Mouse (Mus musculus): ENCODE results near the gene Gm10428. TPM values are rescaled to one million over a fixed set of nuclear protein-coding genes. Genes with fewer than 3 reads are reported as not detected.

Gene Gm10428
- polyA plus RNA-seq (2012; rRNA removed): not detected in 2 replicates

GRCm38 (mm10) chr11:62752780-62753179 is at the start of gene Gm10428:
Gene Gm10428, plus strand, starts transcription at chr11:62753100.
- Histone ChIP-seq H3K27ac (ENCODE audit: insufficient read depth, low read length) (no peak within 1 kb of the TSS), H3K4me3 (ENCODE audit: insufficient read depth, low read length) (no peak within 1 kb of the TSS), H3K4me1 (ENCODE audit: control insufficient read depth, insufficient read depth, low read length) (no peaks in the 10 kb centered on the region)
- no peak for TF ChIP-seq CTCF (IDR thresholded peaks at IDR 0.05; ENCODE audit: extremely low read depth, insufficient read depth, low read length)
- TF ChIP-seq POLR2A (IDR thresholded peaks at IDR 0.05; ENCODE audit: extremely low read depth, insufficient read depth, low read length): no peak

GRCm38 (mm10) chr11:62706141-62706540 is 46.8 kb upstream of the Gm10428 start:
- Histone ChIP-seq H3K4me3 (ENCODE audit: insufficient read depth, low read length) (no peak overlapping the region), H3K27ac (ENCODE audit: insufficient read depth, low read length) (no peak overlapping the region), H3K4me1 (ENCODE audit: control insufficient read depth, insufficient read depth, low read length) (no peaks in the 10 kb centered on the region)
- TF ChIP-seq CTCF (IDR thresholded peaks at IDR 0.05; ENCODE audit: extremely low read depth, insufficient read depth, low read length): no peak
- TF ChIP-seq POLR2A (IDR thresholded peaks at IDR 0.05; ENCODE audit: extremely low read depth, insufficient read depth, low read length): no peak

- no peak for TF ChIP-seq POLR2A (IDR thresholded peaks at IDR 0.05; ENCODE audit: extremely low read depth, insufficient read depth, low read length)
- no peak for TF ChIP-seq CTCF (IDR thresholded peaks at IDR 0.05; ENCODE audit: extremely low read depth, insufficient read depth, low read length)
- Histone ChIP-seq H3K27ac (ENCODE audit: insufficient read depth, low read length) (no peak overlapping the region), H3K4me3 (ENCODE audit: insufficient read depth, low read length) (no peak overlapping the region), H3K4me1 (ENCODE audit: control insufficient read depth, insufficient read depth, low read length) (no peaks in the 10 kb centered on the region)
Measured at GRCm38 (mm10) chr11:62708252-62708651, 44.6 kb upstream of the Gm10428 start.

GRCm38 (mm10) chr11:62710657-62711056 is 42.2 kb upstream of the Gm10428 start:
- Histone ChIP-seq H3K4me1 (ENCODE audit: control insufficient read depth, insufficient read depth, low read length) (no peaks in the 10 kb centered on the region), H3K4me3 (ENCODE audit: insufficient read depth, low read length) (no peak overlapping the region), H3K27ac (ENCODE audit: insufficient read depth, low read length) (no peak overlapping the region)
- TF ChIP-seq POLR2A (IDR thresholded peaks at IDR 0.05; ENCODE audit: extremely low read depth, insufficient read depth, low read length) (no peak), CTCF (IDR thresholded peaks at IDR 0.05; ENCODE audit: extremely low read depth, insufficient read depth, low read length) (no peak)

GRCm38 (mm10) chr11:62728276-62728675 is 24.6 kb upstream of the Gm10428 start:
- H3K27ac ChIP-seq (ENCODE audit: insufficient read depth, low read length): no peak overlapping the region
- no peak overlapping the region for H3K4me3 ChIP-seq (ENCODE audit: insufficient read depth, low read length)
- peaks cover 4% of the 10 kb centered on the region; the same call in 1 of the 2 replicates for H3K4me1 ChIP-seq (ENCODE audit: control insufficient read depth, insufficient read depth, low read length)
- no peak for TF ChIP-seq CTCF (IDR thresholded peaks at IDR 0.05; ENCODE audit: extremely low read depth, insufficient read depth, low read length)
- TF ChIP-seq POLR2A (IDR thresholded peaks at IDR 0.05; ENCODE audit: extremely low read depth, insufficient read depth, low read length): no peak

GRCm38 (mm10) chr11:62731311-62732021 is 21.4 kb upstream of the Gm10428 start, which contains the start of gene Zfp287:
Gene Zfp287, minus strand, starts transcription at chr11:62731905.
- Histone ChIP-seq H3K4me1 (ENCODE audit: control insufficient read depth, insufficient read depth, low read length) (peaks cover 4% of the 10 kb centered on the region; the same call in 1 of the 2 replicates), H3K4me3 (ENCODE audit: insufficient read depth, low read length) (peak within 1 kb of the TSS; percentile 94), H3K27ac (ENCODE audit: insufficient read depth, low read length) (peak within 1 kb of the TSS; percentile 55)
- peak; percentile 64; the same call in 1 of the 2 replicates for TF ChIP-seq POLR2A (IDR thresholded peaks at IDR 0.05; ENCODE audit: extremely low read depth, insufficient read depth, low read length)
- TF ChIP-seq CTCF (IDR thresholded peaks at IDR 0.05; ENCODE audit: extremely low read depth, insufficient read depth, low read length): no peak

GRCm38 (mm10) chr11:62732022-62732387 is 20.9 kb upstream of the Gm10428 start:
- Histone ChIP-seq H3K4me3 (ENCODE audit: insufficient read depth, low read length) (peak overlapping the region; percentile 94), H3K27ac (ENCODE audit: insufficient read depth, low read length) (0 out of 2 replicates have a peak overlapping the region, but pooled peaks have one; percentile 9), H3K4me1 (ENCODE audit: control insufficient read depth, insufficient read depth, low read length) (peaks cover 4% of the 10 kb centered on the region; the same call in 1 of the 2 replicates)
- TF ChIP-seq CTCF (IDR thresholded peaks at IDR 0.05; ENCODE audit: extremely low read depth, insufficient read depth, low read length): no peak
- TF ChIP-seq POLR2A (IDR thresholded peaks at IDR 0.05; ENCODE audit: extremely low read depth, insufficient read depth, low read length): no peak

- no peak overlapping the region for H3K4me3 ChIP-seq (ENCODE audit: insufficient read depth, low read length)
- no peak overlapping the region for H3K27ac ChIP-seq (ENCODE audit: insufficient read depth, low read length)
- H3K4me1 ChIP-seq (ENCODE audit: control insufficient read depth, insufficient read depth, low read length): peaks cover 4% of the 10 kb centered on the region; the same call in 1 of the 2 replicates
- TF ChIP-seq CTCF (IDR thresholded peaks at IDR 0.05; ENCODE audit: extremely low read depth, insufficient read depth, low read length) (no peak), POLR2A (IDR thresholded peaks at IDR 0.05; ENCODE audit: extremely low read depth, insufficient read depth, low read length) (no peak)
Measured at GRCm38 (mm10) chr11:62732665-62733064, 20.2 kb upstream of the Gm10428 start.

- Histone ChIP-seq H3K27ac (ENCODE audit: insufficient read depth, low read length) (no peak overlapping the region), H3K4me3 (ENCODE audit: insufficient read depth, low read length) (no peak overlapping the region), H3K4me1 (ENCODE audit: control insufficient read depth, insufficient read depth, low read length) (no peaks in the 10 kb centered on the region)
- TF ChIP-seq CTCF (IDR thresholded peaks at IDR 0.05; ENCODE audit: extremely low read depth, insufficient read depth, low read length): no peak
- no peak for TF ChIP-seq POLR2A (IDR thresholded peaks at IDR 0.05; ENCODE audit: extremely low read depth, insufficient read depth, low read length)
Measured at GRCm38 (mm10) chr11:62741186-62741585, 11.7 kb upstream of the Gm10428 start.
